Mouse (Mus musculus): ENCODE data around the gene Gm28048. TPM values are rescaled to one million over a fixed set of nuclear protein-coding genes. Genes with fewer than 3 reads are reported as not detected.

Gm28048 gene
- polyA plus RNA-seq, 1 experiment from 2014 or later, result 3.6 TPM

GRCm38 (mm10) chr11:22848649-22849195, 133.2 kb downstream of the Gm28048 start:
- H3K4me1 ChIP-seq, result no peaks in the 10 kb centered on the region
- WGBS, result 91% methylated on average over 5 of the region's 5 CpGs
- H3K4me2 ChIP-seq, result no peak overlapping the region
- H3K9me3 ChIP-seq, result no peaks in the 10 kb centered on the region
- no peaks in the 10 kb centered on the region for H3K36me3 ChIP-seq (replicated peaks)
- no peak overlapping the region for H3K4me3 ChIP-seq
- no peak for ATAC-seq (replicated peaks)
- no peak overlapping the region for H3K27ac ChIP-seq
- H3K27me3 ChIP-seq (replicated peaks), result no peaks in the 10 kb centered on the region
- no peak overlapping the region for H3K9ac ChIP-seq

DNA sequence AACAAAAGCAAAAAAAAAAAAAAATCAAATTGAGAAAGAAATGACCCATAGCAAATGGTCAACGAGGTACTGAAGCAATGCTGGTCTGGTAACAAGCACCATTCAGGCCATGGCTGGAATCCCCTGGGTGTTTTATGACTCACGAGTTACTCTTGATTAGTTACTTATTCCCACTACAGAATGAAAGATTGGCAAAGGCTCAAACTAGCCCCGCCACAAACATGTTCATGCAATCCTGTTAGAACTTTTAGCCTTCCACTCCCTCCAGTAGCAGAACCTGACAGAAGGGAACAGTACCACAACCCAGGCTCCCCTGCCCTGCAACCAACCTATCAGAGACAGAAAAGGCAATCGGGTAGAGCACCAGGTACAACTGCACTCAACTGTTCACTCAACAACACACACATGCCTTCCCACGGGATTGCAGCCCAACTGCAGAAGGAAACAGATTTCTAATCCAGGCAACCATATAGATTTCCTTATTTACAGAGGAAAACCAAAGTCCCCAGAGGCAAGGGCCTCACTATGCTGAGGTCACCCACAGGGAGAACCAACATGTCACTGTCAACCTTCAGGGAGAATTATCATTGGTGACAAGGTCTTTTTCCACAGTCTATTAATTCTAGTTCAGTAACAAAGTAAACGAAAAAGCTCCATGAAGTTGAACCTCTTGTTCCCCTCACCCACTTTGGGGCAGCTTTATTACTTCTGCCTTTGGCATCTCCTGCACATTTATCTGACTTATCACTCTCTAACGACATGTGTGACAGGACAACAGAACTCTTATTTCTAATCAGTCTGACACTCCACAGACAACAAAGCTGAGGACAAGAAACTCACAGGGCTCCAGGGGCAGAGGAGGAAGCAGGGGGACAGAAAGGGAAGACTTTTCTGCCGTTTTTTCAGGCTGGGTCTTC, 133.9 kb downstream of the Gm28048 start:
- no peak overlapping the region for H3K9ac ChIP-seq
- H3K27ac ChIP-seq, result no peak overlapping the region
- no peak overlapping the region for H3K4me3 ChIP-seq
- H3K4me1 ChIP-seq, result no peaks in the 10 kb centered on the region
- no peaks in the 10 kb centered on the region for H3K36me3 ChIP-seq (replicated peaks)
- no peaks in the 10 kb centered on the region for H3K9me3 ChIP-seq
- H3K4me2 ChIP-seq, result no peak overlapping the region
- ATAC-seq (replicated peaks), result no peak
- 73% methylated on average over 8 of the region's 8 CpGs for WGBS
- H3K27me3 ChIP-seq (replicated peaks), result no peaks in the 10 kb centered on the region

GRCm38 (mm10) chr11:22846960-22847731, 134.7 kb downstream of the Gm28048 start:
- Histone ChIP-seq H3K27me3 (replicated peaks) (no peaks in the 10 kb centered on the region), H3K4me1 (no peaks in the 10 kb centered on the region), H3K4me2 (no peak overlapping the region), H3K4me3 (no peak overlapping the region), H3K9ac (no peak overlapping the region), H3K9me3 (no peaks in the 10 kb centered on the region), H3K27ac (no peak overlapping the region), H3K36me3 (replicated peaks) (no peaks in the 10 kb centered on the region)
- WGBS, result 69% methylated on average over 8 of the region's 8 CpGs
- no peak for ATAC-seq (replicated peaks)

DNA sequence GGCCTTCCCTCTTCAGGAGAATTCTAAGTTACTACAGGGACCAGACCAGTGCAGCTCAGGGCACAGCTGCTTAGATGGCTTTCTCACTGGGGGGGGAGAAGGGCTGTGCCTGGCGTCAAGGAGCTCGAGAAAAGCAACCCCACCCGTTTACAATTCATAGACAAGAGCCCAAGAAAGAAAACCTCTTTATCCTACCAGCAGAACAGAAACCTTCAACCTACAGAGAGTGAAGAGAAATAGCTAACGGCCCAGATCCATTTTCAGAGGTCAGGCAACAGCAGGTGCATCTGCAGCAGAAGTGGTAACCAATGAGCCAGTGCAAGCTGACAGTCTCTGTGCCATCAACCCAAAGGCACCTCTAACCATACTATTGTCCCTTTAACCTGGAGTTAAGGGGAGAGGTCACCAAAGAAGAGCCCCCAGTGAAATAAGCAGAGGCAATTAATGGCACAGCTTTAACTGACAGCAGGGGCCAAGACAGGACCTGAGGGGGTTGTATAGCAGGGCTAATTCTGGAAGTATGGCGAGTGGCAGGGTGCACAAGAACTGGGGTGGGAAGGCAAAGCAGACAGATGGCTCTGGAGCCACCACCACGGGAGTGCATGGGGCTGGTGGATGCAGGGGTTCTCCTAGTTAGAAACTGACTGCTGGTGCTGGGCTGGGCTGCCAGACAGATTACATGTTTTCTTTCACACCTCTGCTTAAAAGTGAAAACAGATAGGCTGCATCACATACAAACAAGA, 135.6 kb downstream of the Gm28048 start:
- H3K4me2 ChIP-seq, result no peak overlapping the region
- WGBS, result 49% methylated on average over 6 of the region's 6 CpGs
- ATAC-seq (replicated peaks), result no peak

DNA sequence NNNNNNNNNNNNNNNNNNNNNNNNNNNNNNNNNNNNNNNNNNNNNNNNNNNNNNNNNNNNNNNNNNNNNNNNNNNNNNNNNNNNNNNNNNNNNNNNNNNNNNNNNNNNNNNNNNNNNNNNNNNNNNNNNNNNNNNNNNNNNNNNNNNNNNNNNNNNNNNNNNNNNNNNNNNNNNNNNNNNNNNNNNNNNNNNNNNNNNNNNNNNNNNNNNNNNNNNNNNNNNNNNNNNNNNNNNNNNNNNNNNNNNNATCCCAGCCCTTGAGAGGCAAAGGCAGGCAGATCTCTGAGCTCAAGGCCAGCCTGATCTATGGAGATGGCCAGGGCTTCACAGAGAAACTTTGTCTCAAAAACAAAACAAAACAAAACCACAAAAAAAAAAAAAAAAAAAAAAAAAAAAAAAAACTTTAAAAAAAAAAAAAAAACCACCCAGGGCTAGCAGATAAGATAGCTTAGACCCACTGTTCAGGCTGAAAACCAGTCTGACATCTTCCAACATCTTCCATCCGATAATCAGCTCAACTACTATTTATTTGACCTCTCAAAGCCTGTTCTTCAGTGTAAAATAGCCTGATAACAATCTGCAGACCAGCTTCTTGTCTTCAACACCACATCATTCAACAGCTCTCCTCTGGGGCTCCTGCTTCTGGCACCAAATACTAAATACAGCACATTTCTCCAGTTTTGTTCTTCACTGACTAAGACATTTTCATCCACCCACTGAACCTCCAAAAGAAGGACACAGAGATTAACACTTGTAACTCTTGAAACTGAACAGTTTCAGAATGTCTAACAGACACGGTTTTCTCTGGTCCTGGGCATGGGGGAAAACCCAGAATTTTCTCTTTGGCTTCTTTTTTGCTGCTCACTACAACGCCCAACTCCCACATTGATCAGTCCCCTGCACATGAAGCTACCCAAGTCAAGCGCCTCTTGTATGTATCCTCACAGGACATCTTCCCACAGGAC, 136.9 kb downstream of the Gm28048 start:
- H3K9me3 ChIP-seq, result no peaks in the 10 kb centered on the region
- WGBS, result 87% methylated on average over 4 of the region's 4 CpGs
- H3K27me3 ChIP-seq (replicated peaks), result no peaks in the 10 kb centered on the region
- no peaks in the 10 kb centered on the region for H3K4me1 ChIP-seq
- no peak overlapping the region for H3K27ac ChIP-seq
- no peak for ATAC-seq (replicated peaks)
- no peaks in the 10 kb centered on the region for H3K36me3 ChIP-seq (replicated peaks)
- H3K9ac ChIP-seq, result no peak overlapping the region
- no peak overlapping the region for H3K4me3 ChIP-seq
- no peak overlapping the region for H3K4me2 ChIP-seq

More for the DNA sequence above, 135.6 kb downstream of the Gm28048 start:
- Histone ChIP-seq H3K9ac (no peak overlapping the region), H3K4me1 (no peaks in the 10 kb centered on the region), H3K36me3 (replicated peaks) (no peaks in the 10 kb centered on the region), H3K27ac (no peak overlapping the region), H3K27me3 (replicated peaks) (no peaks in the 10 kb centered on the region), H3K4me3 (no peak overlapping the region), H3K9me3 (no peaks in the 10 kb centered on the region)

GRCm38 (mm10) chr11:22839456-22839855, 142.4 kb downstream of the Gm28048 start:
- Histone ChIP-seq H3K9me3 (no peaks in the 10 kb centered on the region), H3K4me1 (no peaks in the 10 kb centered on the region), H3K4me2 (no peak overlapping the region), H3K9ac (no peak overlapping the region), H3K36me3 (replicated peaks) (no peaks in the 10 kb centered on the region), H3K27ac (no peak overlapping the region), H3K27me3 (replicated peaks) (no peaks in the 10 kb centered on the region), H3K4me3 (no peak overlapping the region)
- ATAC-seq (replicated peaks), result no peak
- WGBS, result 59% methylated on average over 3 of the region's 3 CpGs

DNA sequence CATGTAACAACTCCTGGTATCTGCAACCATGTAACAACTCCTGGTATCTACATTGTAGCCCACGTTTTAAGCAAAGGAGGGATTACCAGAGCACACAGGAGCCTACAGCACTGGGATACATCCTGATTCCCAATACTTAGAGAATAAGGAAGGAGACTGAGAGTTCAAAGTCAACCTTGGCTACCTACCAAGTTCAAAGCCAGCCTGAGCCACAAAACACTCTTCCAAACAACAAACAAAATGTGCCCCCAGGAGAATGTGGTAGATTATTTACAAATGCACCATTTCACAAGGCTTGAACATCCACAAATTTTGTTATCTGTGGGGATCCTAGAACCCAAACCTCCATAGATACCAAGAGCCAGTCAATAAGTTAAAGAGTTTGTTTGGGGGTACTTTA, 143.5 kb downstream of the Gm28048 start:
- no peak overlapping the region for H3K4me3 ChIP-seq
- no peak overlapping the region for H3K4me2 ChIP-seq
- H3K27ac ChIP-seq, result no peak overlapping the region
- no peak overlapping the region for H3K9ac ChIP-seq
- no peak for ATAC-seq (replicated peaks)
- H3K27me3 ChIP-seq (replicated peaks), result no peaks in the 10 kb centered on the region
- no peaks in the 10 kb centered on the region for H3K4me1 ChIP-seq
- no peaks in the 10 kb centered on the region for H3K36me3 ChIP-seq (replicated peaks)
- WGBS, result 61% methylated on average over 1 of the region's 1 CpGs
- H3K9me3 ChIP-seq, result no peaks in the 10 kb centered on the region

GRCm38 (mm10) chr11:22836269-22836668, 145.6 kb downstream of the Gm28048 start:
- ATAC-seq (replicated peaks), result no peak
- Histone ChIP-seq H3K36me3 (replicated peaks) (no peaks in the 10 kb centered on the region), H3K27me3 (replicated peaks) (no peaks in the 10 kb centered on the region), H3K4me2 (no peak overlapping the region), H3K27ac (no peak overlapping the region), H3K4me1 (no peaks in the 10 kb centered on the region), H3K9me3 (no peaks in the 10 kb centered on the region), H3K9ac (no peak overlapping the region), H3K4me3 (no peak overlapping the region)
- 94% methylated on average over 10 of the region's 10 CpGs for WGBS

- ATAC-seq (replicated peaks), result no peak
- no peaks in the 10 kb centered on the region for H3K36me3 ChIP-seq (replicated peaks)
- no peaks in the 10 kb centered on the region for H3K9me3 ChIP-seq
- no peak overlapping the region for H3K27ac ChIP-seq
- H3K9ac ChIP-seq, result no peak overlapping the region
- no peak overlapping the region for H3K4me3 ChIP-seq
- H3K4me1 ChIP-seq, result no peaks in the 10 kb centered on the region
- WGBS, result 78% methylated on average over 4 of the region's 4 CpGs
- H3K4me2 ChIP-seq, result no peak overlapping the region
- no peaks in the 10 kb centered on the region for H3K27me3 ChIP-seq (replicated peaks)
These were observed 149.3 kb downstream of the Gm28048 start for GRCm38 (mm10) chr11:22832600-22832999.

GRCm38 (mm10) chr11:22831916-22832315, 150.0 kb downstream of the Gm28048 start:
- Histone ChIP-seq H3K36me3 (replicated peaks) (no peaks in the 10 kb centered on the region), H3K9ac (no peak overlapping the region)
- 89% methylated on average over 11 of the region's 11 CpGs for WGBS

DNA sequence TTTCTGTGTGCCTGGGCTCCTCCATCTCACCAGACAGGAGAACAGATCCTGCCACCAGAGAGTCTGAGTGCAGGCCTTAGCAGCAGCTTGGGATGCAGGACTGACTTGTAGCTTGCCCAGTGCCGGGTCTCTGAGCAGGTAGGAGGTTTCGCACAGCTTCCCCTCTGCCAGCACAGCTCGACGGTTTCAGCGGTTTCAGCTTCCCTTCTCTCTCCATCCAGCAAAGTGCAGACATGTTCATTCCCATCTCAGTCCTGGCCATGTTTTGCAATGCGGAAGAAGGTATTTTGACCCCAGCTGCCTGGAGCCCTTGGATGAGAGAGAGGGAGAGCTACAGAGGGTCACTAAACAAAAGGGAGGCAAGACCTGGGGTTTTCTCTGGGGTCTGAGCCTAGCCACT, 151.2 kb downstream of the Gm28048 start:
- H3K4me2 ChIP-seq, result no peak overlapping the region
- 67% methylated on average over 6 of the region's 6 CpGs for WGBS
- H3K4me1 ChIP-seq, result no peaks in the 10 kb centered on the region
- no peaks in the 10 kb centered on the region for H3K36me3 ChIP-seq (replicated peaks)
- no peak overlapping the region for H3K9ac ChIP-seq
- H3K27ac ChIP-seq, result no peak overlapping the region
- H3K27me3 ChIP-seq (replicated peaks), result no peaks in the 10 kb centered on the region
- ATAC-seq (replicated peaks), result no peak
- H3K9me3 ChIP-seq, result no peaks in the 10 kb centered on the region
- H3K4me3 ChIP-seq, result no peak overlapping the region

More at GRCm38 (mm10) chr11:22831916-22832315, 150.0 kb downstream of the Gm28048 start:
- Histone ChIP-seq H3K4me2 (no peak overlapping the region), H3K9me3 (no peaks in the 10 kb centered on the region), H3K27me3 (replicated peaks) (no peaks in the 10 kb centered on the region), H3K4me3 (no peak overlapping the region), H3K27ac (no peak overlapping the region), H3K4me1 (no peaks in the 10 kb centered on the region)
- ATAC-seq (replicated peaks), result no peak

All from midbrain, embryonic 15.5 days (tissue).